Mouse (Mus musculus): ENCODE data around the gene Ccdc162.

- TF ChIP-seq POLR2A (IDR thresholded peaks at IDR 0.05; ENCODE audit: borderline replicate concordance, control insufficient read depth, low read depth, low read length): no peak
- no peak for TF ChIP-seq CTCF (IDR thresholded peaks at IDR 0.05; ENCODE audit: control insufficient read depth, insufficient read depth, low read length)
These were observed 196.6 kb downstream of the Ccdc162 start for GRCm38 (mm10) chr10:41519640-41520409.
